Mouse (Mus musculus) forebrain, embryonic 11.5 days (tissue): ENCODE results near the gene Rac2. TPM values are rescaled to one million over a fixed set of nuclear protein-coding genes. Genes with fewer than 3 reads are reported as not detected.

Experiments used
- ATAC-seq: fragments of 200-750 bp; cut with Nextera tagmentation; replicated peaks from 2 replicates; pipeline ENCODE4 v1.8.0; 2017; ENCODE audit warnings: moderate TSS enrichment; ENCODE audit not compliant: low FRiP score
- DNase-seq: peaks from one replicate; pipeline ENCODE4 v3.0.0-alpha.2; 2017; ENCODE audit warnings: low spot score
- H3K27ac ChIP-seq: fragments of 300-500 bp; sonication (generic); 2 replicates; pipeline ENCODE4 v1.5.1; 2014; ENCODE audit warnings: low read depth, low read length
- H3K27me3 ChIP-seq: fragments of 300-500 bp; sonication (generic); 2 replicates; pipeline ENCODE4 v1.6.1; 2014; ENCODE audit warnings: mild to moderate bottlenecking, low read length, mixed read lengths; ENCODE audit not compliant: control insufficient read depth, insufficient read depth
- H3K36me3 ChIP-seq: fragments of 300-500 bp; sonication (generic); 2 replicates; pipeline ENCODE4 v1.6.1; 2014; ENCODE audit warnings: mild to moderate bottlenecking, low read length, moderate library complexity, mixed read lengths; ENCODE audit not compliant: control insufficient read depth, insufficient read depth
- H3K4me1 ChIP-seq: fragments of 300-500 bp; sonication (generic); replicated peaks from 2 replicates; pipeline ENCODE4 v1.6.1; 2014; ENCODE audit warnings: low read length, mixed read lengths; ENCODE audit not compliant: control insufficient read depth, insufficient read depth
- H3K4me2 ChIP-seq: fragments of 300-500 bp; sonication (generic); 2 replicates; pipeline ENCODE4 v1.6.1; 2014; ENCODE audit warnings: low read depth, mild to moderate bottlenecking, low read length, moderate library complexity, mixed read lengths; ENCODE audit not compliant: severe bottlenecking
- H3K4me3 ChIP-seq: fragments of 300-500 bp; sonication (generic); 2 replicates; pipeline ENCODE4 v1.5.1; 2014; ENCODE audit warnings: low read depth, low read length
- H3K9ac ChIP-seq: fragments of 300-500 bp; sonication (generic); 2 replicates; pipeline ENCODE4 v1.6.1; 2014; ENCODE audit warnings: low read length
- H3K9me3 ChIP-seq: fragments of 300-500 bp; sonication (generic); 2 replicates; pipeline ENCODE4 v1.6.1; 2016; ENCODE audit warnings: low read length, mixed read lengths; ENCODE audit not compliant: control insufficient read depth
- WGBS: fragments of 180-500 bp; shearing (Covaris S2); extraction: QIAGEN DNeasy Blood & Tissue Kit; methylation state at CpG from one replicate; pipeline ENCODE4 v1.1.7; 2014; 5-methylcytosine and 5-hydroxymethylcytosine counted together
- polyA plus RNA-seq: library from polyadenylated mRNA; unstranded; fragments of >200 nt; fragmentation: Nextera tagmentation; extraction: Ambion mirVana; gene quantifications from 2 replicates; pipeline ENCODE4 v1.2.1, GENCODE M21; 2014

Gene Rac2
- polyA plus RNA-seq, 1 experiment from 2014 or later: 9.4 TPM

DNA sequence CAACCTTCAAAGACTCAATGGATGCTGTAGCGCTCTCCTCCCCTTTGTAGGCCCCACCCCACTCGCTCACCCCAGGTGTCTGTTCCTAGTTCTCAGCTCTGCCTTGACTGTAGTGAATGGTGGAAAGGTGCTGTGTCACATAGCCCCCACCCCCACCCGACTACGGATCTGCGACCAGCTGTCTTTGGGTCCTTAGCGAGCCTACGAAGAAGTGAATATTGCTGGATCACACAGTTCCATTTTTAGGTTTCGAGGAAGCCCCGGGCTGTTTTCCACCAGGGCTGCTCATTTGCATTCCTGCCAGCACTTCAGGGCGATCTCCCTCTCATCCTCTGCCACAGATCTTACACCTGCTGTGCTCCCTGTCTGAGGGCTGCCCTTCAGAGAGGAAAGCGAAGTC is 10.8 kb upstream of the Rac2 start:
- Histone ChIP-seq H3K36me3 (no peaks in the 10 kb centered on the region), H3K27me3 (no peaks in the 10 kb centered on the region), H3K9ac (no peak overlapping the region), H3K4me2 (no peak overlapping the region), H3K27ac (no peak overlapping the region), H3K4me1 (peaks cover 2% of the 10 kb centered on the region; the same call in 1 of the 2 replicates), H3K9me3 (no peaks in the 10 kb centered on the region; the same call in 1 of the 2 replicates), H3K4me3 (no peak overlapping the region)
- 21% methylated on average over 11 of the region's 11 CpGs for WGBS
- ATAC-seq: no peak
- no peak for DNase-seq

GRCm38 (mm10) chr15:78576284-78576810 is 3.8 kb upstream of the Rac2 start:
- H3K27ac ChIP-seq: no peak overlapping the region

DNA sequence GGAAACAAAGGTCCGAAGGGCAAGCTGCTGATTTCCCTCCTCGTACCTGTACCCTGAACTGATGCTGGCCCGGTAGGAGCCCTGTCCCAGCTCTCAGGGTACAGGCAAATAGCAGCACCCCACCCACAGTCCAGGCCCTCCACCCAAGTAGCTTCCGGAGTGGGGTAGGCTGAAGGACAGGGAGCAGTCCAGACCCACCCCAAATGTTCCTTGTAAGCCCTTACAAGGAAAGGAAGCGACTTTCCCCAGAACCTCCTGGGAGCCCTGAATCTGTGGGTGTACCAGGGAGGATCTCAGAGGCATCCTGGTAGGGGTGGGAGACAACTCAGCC is 348 bp downstream of the Rac2 start:
- Histone ChIP-seq H3K36me3 (no peaks in the 10 kb centered on the region), H3K9ac (no peak overlapping the region), H3K27ac (no peak overlapping the region), H3K9me3 (no peaks in the 10 kb centered on the region), H3K4me1 (no peaks in the 10 kb centered on the region), H3K4me2 (no peak overlapping the region), H3K27me3 (no peaks in the 10 kb centered on the region), H3K4me3 (no peak overlapping the region)
- no peak for ATAC-seq
- WGBS: 93% methylated on average over 5 of the region's 5 CpGs
- no peak for DNase-seq

More at GRCm38 (mm10) chr15:78576284-78576810, 3.8 kb upstream of the Rac2 start:
- DNase-seq (no peak), ATAC-seq (no peak)
- 59% methylated on average over 4 of the region's 4 CpGs for WGBS
- Histone ChIP-seq H3K9ac (no peak overlapping the region), H3K27me3 (no peaks in the 10 kb centered on the region), H3K36me3 (no peaks in the 10 kb centered on the region), H3K4me2 (no peak overlapping the region), H3K4me3 (no peak overlapping the region), H3K4me1 (peaks cover 2% of the 10 kb centered on the region; the same call in 1 of the 2 replicates), H3K9me3 (no peaks in the 10 kb centered on the region)

- Histone ChIP-seq H3K9ac (no peak overlapping the region), H3K4me2 (no peak overlapping the region), H3K4me3 (no peak overlapping the region), H3K36me3 (no peaks in the 10 kb centered on the region), H3K4me1 (no peaks in the 10 kb centered on the region), H3K27me3 (no peaks in the 10 kb centered on the region), H3K9me3 (no peaks in the 10 kb centered on the region), H3K27ac (no peak overlapping the region)
- WGBS: 76% methylated on average over 16 of the region's 16 CpGs
- no peak for DNase-seq
- ATAC-seq: no peak
These were observed 871 bp downstream of the Rac2 start for GRCm38 (mm10) chr15:78571554-78572269.

DNA sequence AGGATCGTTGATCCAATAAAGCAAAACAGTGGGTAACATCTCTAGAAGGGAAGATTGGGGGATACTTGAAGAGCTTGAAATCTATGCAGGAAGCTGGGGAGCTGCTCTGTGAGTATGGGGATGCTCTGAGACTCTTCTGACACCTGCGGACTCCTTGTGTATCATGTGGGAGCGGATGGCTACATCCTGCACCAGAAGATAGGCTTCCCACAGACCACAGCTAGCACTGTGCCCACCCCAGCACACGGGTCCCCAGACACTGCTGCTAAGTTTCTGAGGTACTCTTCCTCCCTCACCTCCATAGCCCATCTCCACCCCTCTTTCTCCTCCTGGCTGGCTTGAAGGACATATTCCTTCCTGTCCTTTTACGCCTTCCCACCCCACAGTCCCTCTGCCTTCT is 2.4 kb downstream of the Rac2 start:
- H3K4me3 ChIP-seq: no peak overlapping the region
- H3K9me3 ChIP-seq: no peaks in the 10 kb centered on the region
- no peak overlapping the region for H3K4me2 ChIP-seq
- no peaks in the 10 kb centered on the region for H3K27me3 ChIP-seq
- WGBS: 90% methylated on average over 5 of the region's 5 CpGs
- no peaks in the 10 kb centered on the region for H3K4me1 ChIP-seq
- H3K9ac ChIP-seq: no peak overlapping the region
- H3K27ac ChIP-seq: no peak overlapping the region
- DNase-seq: no peak
- no peaks in the 10 kb centered on the region for H3K36me3 ChIP-seq
- no peak for ATAC-seq

DNA sequence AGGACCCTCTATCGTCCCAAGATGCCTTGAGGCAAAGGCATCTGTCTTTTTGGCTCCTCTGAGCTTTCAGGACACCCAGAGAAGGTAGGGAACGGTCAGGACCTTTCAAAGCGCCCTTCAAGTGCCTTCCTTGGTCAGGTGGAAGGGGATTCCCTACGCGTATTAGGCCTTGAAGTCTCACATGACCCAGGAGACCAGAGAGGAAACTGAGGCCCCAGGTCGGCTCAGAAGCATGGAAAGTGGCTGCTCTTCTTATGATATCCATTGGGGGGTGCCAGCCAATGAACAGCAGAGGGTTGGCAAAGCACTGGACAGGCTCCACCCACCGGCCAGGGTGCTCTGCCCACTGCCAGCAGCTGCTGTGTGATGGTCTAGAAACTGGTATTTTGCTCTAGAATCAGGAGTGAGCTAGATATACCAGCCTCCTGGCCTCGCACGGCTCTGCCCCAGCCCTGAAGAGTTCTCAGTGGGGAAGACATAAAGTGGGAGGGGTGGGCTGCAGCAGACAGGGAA is 4.9 kb downstream of the Rac2 start:
- Histone ChIP-seq H3K4me2 (no peak overlapping the region), H3K9ac (no peak overlapping the region), H3K9me3 (no peaks in the 10 kb centered on the region), H3K4me1 (no peaks in the 10 kb centered on the region), H3K27me3 (no peaks in the 10 kb centered on the region), H3K27ac (no peak overlapping the region), H3K36me3 (no peaks in the 10 kb centered on the region), H3K4me3 (no peak overlapping the region)
- 74% methylated on average over 9 of the region's 9 CpGs for WGBS
- no peak for DNase-seq
- ATAC-seq: no peak

DNA sequence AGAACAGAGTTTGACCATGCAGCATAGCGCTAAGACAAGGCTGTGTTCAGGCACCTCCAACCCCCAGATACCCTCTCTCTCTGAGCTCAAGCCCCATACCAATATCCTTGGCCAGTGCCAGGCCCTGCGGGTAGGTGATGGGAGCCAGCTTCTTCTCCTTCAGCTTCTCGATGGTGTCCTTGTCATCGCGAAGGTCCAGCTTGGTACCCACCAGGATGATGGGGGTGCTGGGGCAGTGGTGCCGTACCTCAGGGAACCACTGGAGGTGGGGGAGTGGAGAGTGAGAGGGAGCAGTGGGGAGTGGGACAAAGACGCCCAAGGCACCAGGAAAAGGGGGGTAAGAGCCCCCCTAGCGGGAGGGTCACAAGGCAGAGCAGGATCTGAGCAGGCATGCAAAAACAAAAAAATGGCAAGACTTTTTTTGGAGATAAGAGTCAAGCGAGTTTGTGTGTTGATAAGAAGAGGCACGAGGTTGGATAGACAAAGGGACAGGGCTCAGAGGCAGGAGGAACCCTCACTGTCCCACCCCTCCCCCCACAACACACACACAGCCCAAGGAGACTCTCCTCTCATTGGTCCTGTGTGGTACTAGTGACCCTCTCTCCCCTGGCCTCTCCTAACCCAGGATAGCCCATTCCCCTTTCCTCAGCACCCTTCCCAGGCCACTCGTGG is 7.7 kb downstream of the Rac2 start:
- Histone ChIP-seq H3K9me3 (no peaks in the 10 kb centered on the region), H3K4me1 (no peaks in the 10 kb centered on the region), H3K4me3 (no peak overlapping the region), H3K27me3 (no peaks in the 10 kb centered on the region), H3K4me2 (no peak overlapping the region), H3K9ac (no peak overlapping the region), H3K27ac (no peak overlapping the region), H3K36me3 (no peaks in the 10 kb centered on the region)
- WGBS: 76% methylated on average over 11 of the region's 11 CpGs
- no peak for ATAC-seq
- no peak for DNase-seq

DNA sequence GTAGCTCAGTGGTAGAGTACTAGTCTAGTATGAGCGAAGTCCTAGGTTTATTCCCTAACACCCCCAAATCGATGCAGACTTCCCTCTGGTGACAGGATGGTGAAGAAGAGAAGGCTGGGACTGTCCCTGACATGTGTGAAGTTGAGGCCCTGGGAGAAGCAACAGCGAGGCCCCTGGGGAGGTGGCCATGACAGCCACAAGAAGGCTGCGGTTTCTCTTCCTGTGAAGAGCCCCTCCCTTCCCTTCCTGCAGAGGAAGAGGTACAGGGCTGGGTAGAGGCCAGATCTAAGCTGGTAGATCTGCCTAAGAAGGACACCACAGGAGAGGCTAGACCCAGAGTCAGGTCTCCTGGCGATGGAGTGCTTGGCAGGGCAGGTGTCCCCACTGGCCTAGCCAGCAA is 8.6 kb downstream of the Rac2 start:
- WGBS: 77% methylated on average over 5 of the region's 5 CpGs
- H3K4me3 ChIP-seq: no peak overlapping the region
- H3K4me2 ChIP-seq: no peak overlapping the region
- no peaks in the 10 kb centered on the region for H3K9me3 ChIP-seq
- H3K36me3 ChIP-seq: no peaks in the 10 kb centered on the region
- H3K27me3 ChIP-seq: no peaks in the 10 kb centered on the region
- no peak for ATAC-seq
- H3K4me1 ChIP-seq: no peaks in the 10 kb centered on the region
- no peak overlapping the region for H3K27ac ChIP-seq
- no peak for DNase-seq
- no peak overlapping the region for H3K9ac ChIP-seq
